Mouse (Mus musculus) spleen, adult 2 months (tissue): ENCODE data around the gene Naa25. TPM values are rescaled to one million over a fixed set of nuclear protein-coding genes. Genes with fewer than 3 reads are reported as not detected.

Source experiments
- DNase-seq, 2 experiments: peaks; one replicate each; pipeline versions ENCODE4 v3.0.0 to v3.0.0-alpha.2; 2012 to 2021; ENCODE audit warnings: low spot score in 2 of 2, low read depth in 1 of 2
- H3K27ac ChIP-seq: fragments of 200-500 bp; 2 replicates; pipeline ENCODE4 v1.5.1; 2012; ENCODE audit warnings: low read length, inconsistent platforms; ENCODE audit not compliant: insufficient read depth
- H3K27me3 ChIP-seq: fragments of 200-500 bp; 2 replicates; pipeline ENCODE4 v1.6.1; 2012; ENCODE audit warnings: mild to moderate bottlenecking, moderate library complexity, low read length, inconsistent platforms; ENCODE audit not compliant: control insufficient read depth, insufficient read depth
- H3K36me3 ChIP-seq: fragments of 200-500 bp; 2 replicates; pipeline ENCODE4 v1.6.1; 2012; ENCODE audit warnings: mild to moderate bottlenecking, low read length, inconsistent platforms; ENCODE audit not compliant: control insufficient read depth, insufficient read depth
- H3K4me1 ChIP-seq: fragments of 200-500 bp; 2 replicates; pipeline ENCODE4 v1.6.1; 2011; ENCODE audit warnings: inconsistent platforms; ENCODE audit not compliant: control insufficient read depth, insufficient read depth, insufficient read length
- H3K4me3 ChIP-seq: fragments of 200-500 bp; 2 replicates; pipeline ENCODE4 v1.5.1; 2011; ENCODE audit warnings: mild to moderate bottlenecking, inconsistent platforms; ENCODE audit not compliant: insufficient read depth, insufficient read length; ENCODE audit errors: extremely low read depth
- CTCF ChIP-seq: fragments of 200-500 bp; IDR thresholded peaks from 2 replicates; pipeline ENCODE4 v1.5.1; 2011; ENCODE audit warnings: mild to moderate bottlenecking, inconsistent platforms; ENCODE audit not compliant: insufficient read depth, insufficient read length, insufficient replicate concordance; ENCODE audit errors: extremely low read depth
- POLR2A ChIP-seq: fragments of 200-500 bp; IDR thresholded peaks from 2 replicates; pipeline ENCODE4 v1.6.1; 2011; ENCODE audit warnings: low read depth, low read length, inconsistent platforms
- WGBS: fragments of 180-500 bp; shearing (Covaris S2); methylation state at CpG from one replicate; pipeline ENCODE4 v1.1.7; 2018; 5-methylcytosine and 5-hydroxymethylcytosine counted together
- polyA plus RNA-seq: library from polyadenylated mRNA; depleted of rRNA; stranded (reverse); fragments of >200 nt; gene quantifications from 2 replicates; pipeline ENCODE4 v1.2.3, GENCODE M21; 2012

The Naa25 gene
- polyA plus RNA-seq, 1 experiment, result 7.5 TPM

DNA sequence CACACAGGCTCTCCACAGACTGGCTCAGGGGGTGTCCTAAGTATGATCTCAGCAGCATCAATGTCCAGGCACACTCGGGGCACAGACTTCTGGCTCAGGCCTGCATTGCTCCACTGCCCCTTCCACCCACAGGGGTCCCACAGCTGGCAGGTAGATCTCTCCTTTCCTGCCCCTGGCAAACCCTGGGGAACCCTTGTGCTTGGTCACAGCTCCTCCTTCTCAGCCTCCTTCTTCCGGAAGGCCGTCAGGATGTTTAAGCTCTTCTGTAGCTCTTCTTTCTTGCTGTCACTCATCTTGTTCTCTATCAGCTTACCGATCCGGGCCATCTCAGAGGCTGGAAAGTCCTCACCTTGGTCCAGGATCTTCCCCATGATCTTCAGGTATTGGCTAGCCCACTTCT lies 47.1 kb downstream of the Naa25 start:
- Histone ChIP-seq H3K4me1 (no peaks in the 10 kb centered on the region), H3K36me3 (peaks cover 45% of the 10 kb centered on the region), H3K27ac (no peak overlapping the region), H3K27me3 (no peaks in the 10 kb centered on the region), H3K4me3 (no peak overlapping the region)
- TF ChIP-seq POLR2A (no peak), CTCF (no peak)
- WGBS, result 91% methylated on average over 5 of the region's 5 CpGs
- no peak for DNase-seq

GRCm38 (mm10) chr5:121448450-121448849 lies 50.7 kb downstream of the Naa25 start:
- no peak overlapping the region for H3K27ac ChIP-seq
- WGBS, result 93% methylated on average over 3 of the region's 3 CpGs
- H3K36me3 ChIP-seq, result peaks cover 32% of the 10 kb centered on the region
- peaks cover 5% of the 10 kb centered on the region; the same call in 1 of the 2 replicates for H3K4me1 ChIP-seq
- no peak overlapping the region for H3K4me3 ChIP-seq
- H3K27me3 ChIP-seq, result no peaks in the 10 kb centered on the region
- no peak for TF ChIP-seq CTCF
- DNase-seq, result peak in 1 of 2 experiments; percentile 3

DNA sequence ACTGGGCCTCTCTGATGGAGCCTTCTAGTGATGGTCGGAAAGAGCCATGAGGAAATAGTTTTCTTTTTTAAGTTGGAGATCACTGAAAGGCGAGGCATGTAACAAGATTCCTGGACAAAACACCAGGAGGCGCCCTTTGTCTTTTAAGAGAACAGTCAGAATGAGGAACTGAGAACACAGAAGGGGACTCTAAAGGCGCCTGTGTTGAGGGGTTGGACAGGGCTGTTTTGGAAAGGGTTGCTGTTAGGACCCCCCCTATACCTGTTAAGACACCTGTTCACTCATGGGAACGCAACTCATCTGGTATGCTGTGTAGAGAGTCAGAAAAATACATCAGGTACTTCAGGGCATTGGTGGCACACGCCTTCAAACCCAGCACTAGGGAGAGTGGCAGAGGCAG lies 52.2 kb downstream of the Naa25 start:
- Histone ChIP-seq H3K4me1 (peaks cover 5% of the 10 kb centered on the region; the same call in 1 of the 2 replicates), H3K36me3 (peaks cover 21% of the 10 kb centered on the region), H3K4me3 (no peak overlapping the region), H3K27ac (peak overlapping the region; percentile 31; the same call in 1 of the 2 replicates), H3K27me3 (no peaks in the 10 kb centered on the region)
- 38% methylated on average over 6 of the region's 6 CpGs for WGBS
- DNase-seq, result peak; percentile 74 to 75
- TF ChIP-seq CTCF (no peak), POLR2A (no peak)

DNA sequence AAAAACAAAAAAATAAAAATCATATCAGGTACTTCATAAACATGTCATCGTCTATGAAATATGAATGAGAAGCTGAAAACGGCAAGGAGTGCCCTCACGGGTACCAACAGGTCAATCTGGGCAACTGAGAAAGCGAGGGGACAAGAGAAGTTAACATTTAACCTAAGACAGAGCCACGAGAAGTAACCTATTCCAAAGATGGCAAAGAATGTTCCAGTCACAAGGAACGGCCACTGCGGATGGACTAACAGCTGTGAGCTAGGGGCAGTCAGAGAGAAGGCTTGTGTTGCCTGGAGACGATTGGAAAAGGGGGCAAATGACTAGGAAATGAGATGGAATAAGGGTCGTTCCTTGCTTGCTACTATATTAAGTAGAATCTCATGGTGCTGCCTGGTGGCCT lies 52.7 kb downstream of the Naa25 start:
- H3K4me3 ChIP-seq, result no peak overlapping the region; the same call in 1 of the 2 replicates
- H3K4me1 ChIP-seq, result peaks cover 5% of the 10 kb centered on the region; the same call in 1 of the 2 replicates
- no peak for DNase-seq
- peak overlapping the region; percentile 31 for H3K27ac ChIP-seq
- WGBS, result 80% methylated on average over 9 of the region's 9 CpGs
- TF ChIP-seq POLR2A (no peak), CTCF (no peak)
- H3K27me3 ChIP-seq, result no peaks in the 10 kb centered on the region
- peaks cover 16% of the 10 kb centered on the region for H3K36me3 ChIP-seq

DNA sequence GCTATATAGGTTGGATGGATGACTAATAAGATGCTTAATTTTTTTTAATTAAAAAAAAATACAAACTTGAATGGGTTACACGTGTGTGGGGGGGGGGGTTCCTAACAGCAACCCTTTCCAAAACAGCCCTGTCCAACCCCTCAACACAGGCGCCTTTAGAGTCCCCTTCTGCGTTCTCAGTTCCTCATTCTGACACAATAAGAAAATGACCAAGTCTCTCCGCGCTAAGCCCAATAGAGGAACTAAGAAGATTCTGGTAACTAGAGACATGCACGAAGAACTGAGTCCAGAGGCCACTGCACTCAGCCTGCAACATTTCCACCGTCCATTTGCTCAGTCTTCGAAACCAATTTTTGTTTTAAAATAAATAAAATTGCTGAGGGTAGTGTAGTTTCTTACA lies 53.5 kb downstream of the Naa25 start:
- H3K36me3 ChIP-seq, result peaks cover 14% of the 10 kb centered on the region
- DNase-seq, result peak; percentile 51 to 83
- peaks cover 5% of the 10 kb centered on the region; the same call in 1 of the 2 replicates for H3K4me1 ChIP-seq
- no peaks in the 10 kb centered on the region for H3K27me3 ChIP-seq
- WGBS, result 2% methylated on average over 8 of the region's 8 CpGs
- peak overlapping the region; percentile 90 for H3K4me3 ChIP-seq
- TF ChIP-seq CTCF (no peak), POLR2A (peak; percentile 10; the same call in 1 of the 2 replicates)
- H3K27ac ChIP-seq, result peak overlapping the region; percentile 95

GRCm38 (mm10) chr5:121451644-121452025 lies 53.9 kb downstream of the Naa25 start, which contains the start of gene Tmem116:
Tmem116 (plus strand) TSS chr5:121451893.
- Histone ChIP-seq H3K4me1 (peaks cover 5% of the 10 kb centered on the region; the same call in 1 of the 2 replicates), H3K27me3 (no peaks in the 10 kb centered on the region), H3K4me3 (peak within 1 kb of the TSS; percentile 90), H3K27ac (peak within 1 kb of the TSS; percentile 95), H3K36me3 (peaks cover 11% of the 10 kb centered on the region)
- 0% methylated on average over 17 of the region's 17 CpGs for WGBS
- DNase-seq, result peak in 1 of 2 experiments; percentile 20
- TF ChIP-seq CTCF (no peak), POLR2A (no peak)
